Mouse (Mus musculus): Measurements from ENCODE around the gene Tekt4.

DNA sequence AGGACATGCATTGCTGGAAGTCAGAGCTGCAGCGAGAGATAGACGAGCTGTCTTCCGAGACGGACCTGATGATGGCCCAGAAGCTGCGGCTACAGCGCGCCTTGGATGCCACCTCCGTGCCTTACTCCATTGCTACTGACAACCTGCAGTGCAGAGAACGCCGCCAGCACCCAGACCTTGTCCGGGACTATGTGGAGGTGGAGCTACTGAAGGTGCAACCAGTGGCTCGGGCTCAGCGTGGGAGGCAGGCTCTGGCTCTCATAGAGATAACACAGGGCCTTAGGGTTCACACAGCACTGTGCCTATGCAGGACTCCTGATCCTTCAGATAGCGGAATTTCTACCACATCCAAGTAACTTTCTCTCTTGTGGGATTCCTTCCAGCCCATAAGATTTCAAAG lies 17.6 kb downstream of the Tekt4 start:
- TF ChIP-seq CTCF (IDR thresholded peaks at IDR 0.05; ENCODE audit: control insufficient read depth, insufficient read depth, insufficient replicate concordance, low read depth, low read length) (no peak), POLR2A (IDR thresholded peaks at IDR 0.05; ENCODE audit: control insufficient read depth, low read depth, low read length) (no peak)

Measured in testis, adult 2 months (tissue).